Mouse (Mus musculus): Measurements from ENCODE around the gene Actl6a. TPM values are rescaled to one million over a fixed set of nuclear protein-coding genes. Genes with fewer than 3 reads are reported as not detected.

The Actl6a gene
- polyA plus RNA-seq, 1 experiment from 2014 or later = 262 TPM

- no peaks in the 10 kb centered on the region for H3K4me1 ChIP-seq (ENCODE audit: control insufficient read depth, insufficient read depth, low read length)
- H3K4me3 ChIP-seq (ENCODE audit: low read depth, low read length) = no peak overlapping the region
- no peaks in the 10 kb centered on the region for H3K9me3 ChIP-seq (ENCODE audit: control insufficient read depth, low read length)
- no peak overlapping the region for H3K9ac ChIP-seq (ENCODE audit: low read length)
- no peak overlapping the region for H3K27ac ChIP-seq (ENCODE audit: low read depth, low read length)
- DNase-seq (ENCODE audit: low spot score, missing footprints) (no peak), ATAC-seq (ENCODE audit: low FRiP score) (no peak)
- no peaks in the 10 kb centered on the region for H3K27me3 ChIP-seq (ENCODE audit: control insufficient read depth, insufficient read depth, low read length)
- no peak overlapping the region for H3K4me2 ChIP-seq
- peaks cover 8% of the 10 kb centered on the region; the same call in 1 of the 2 replicates for H3K36me3 ChIP-seq (ENCODE audit: control insufficient read depth, insufficient read depth, low read length)
- 88% methylated on average over 3 of the region's 3 CpGs for WGBS
Measured at GRCm38 (mm10) chr3:32754384-32754915, 48.4 kb downstream of the Actl6a start.

- 77% methylated on average over 5 of the region's 5 CpGs for WGBS
- H3K9ac ChIP-seq (ENCODE audit: low read length) = no peak overlapping the region
- DNase-seq (ENCODE audit: low spot score, missing footprints) (no peak), ATAC-seq (ENCODE audit: low FRiP score) (no peak)
- no peaks in the 10 kb centered on the region for H3K9me3 ChIP-seq (ENCODE audit: control insufficient read depth, low read length)
- H3K27me3 ChIP-seq (ENCODE audit: control insufficient read depth, insufficient read depth, low read length) = no peaks in the 10 kb centered on the region
- H3K4me1 ChIP-seq (ENCODE audit: control insufficient read depth, insufficient read depth, low read length) = no peaks in the 10 kb centered on the region
- no peak overlapping the region for H3K4me2 ChIP-seq
- no peak overlapping the region for H3K4me3 ChIP-seq (ENCODE audit: low read depth, low read length)
- no peak overlapping the region for H3K27ac ChIP-seq (ENCODE audit: low read depth, low read length)
- H3K36me3 ChIP-seq (ENCODE audit: control insufficient read depth, insufficient read depth, low read length) = no peaks in the 10 kb centered on the region
Measured at GRCm38 (mm10) chr3:32759212-32759611, 53.1 kb downstream of the Actl6a start.

- Histone ChIP-seq H3K27ac (ENCODE audit: low read depth, low read length) (no peak overlapping the region), H3K4me2 (no peak overlapping the region), H3K9me3 (ENCODE audit: control insufficient read depth, low read length) (no peaks in the 10 kb centered on the region), H3K4me1 (ENCODE audit: control insufficient read depth, insufficient read depth, low read length) (no peaks in the 10 kb centered on the region), H3K27me3 (ENCODE audit: control insufficient read depth, insufficient read depth, low read length) (no peaks in the 10 kb centered on the region), H3K9ac (ENCODE audit: low read length) (no peak overlapping the region), H3K36me3 (ENCODE audit: control insufficient read depth, insufficient read depth, low read length) (no peaks in the 10 kb centered on the region), H3K4me3 (ENCODE audit: low read depth, low read length) (no peak overlapping the region)
- ATAC-seq (ENCODE audit: low FRiP score) = no peak
- 58% methylated on average over 8 of the region's 8 CpGs for WGBS
- no peak for DNase-seq (ENCODE audit: low spot score, missing footprints)
Measured at GRCm38 (mm10) chr3:32762962-32763361, 56.9 kb downstream of the Actl6a start.

- no peak for DNase-seq (ENCODE audit: low spot score, missing footprints)
- no peaks in the 10 kb centered on the region for H3K27me3 ChIP-seq (ENCODE audit: control insufficient read depth, insufficient read depth, low read length)
- no peak overlapping the region for H3K9ac ChIP-seq (ENCODE audit: low read length)
- ATAC-seq (ENCODE audit: low FRiP score) = no peak
- H3K4me1 ChIP-seq (ENCODE audit: control insufficient read depth, insufficient read depth, low read length) = no peaks in the 10 kb centered on the region
- H3K4me3 ChIP-seq (ENCODE audit: low read depth, low read length) = no peak overlapping the region
- no peak overlapping the region for H3K27ac ChIP-seq (ENCODE audit: low read depth, low read length)
- no peak overlapping the region for H3K4me2 ChIP-seq
- H3K36me3 ChIP-seq (ENCODE audit: control insufficient read depth, insufficient read depth, low read length) = no peaks in the 10 kb centered on the region
- H3K9me3 ChIP-seq (ENCODE audit: control insufficient read depth, low read length) = no peaks in the 10 kb centered on the region
- 54% methylated on average over 7 of the region's 7 CpGs for WGBS
Measured at GRCm38 (mm10) chr3:32763902-32764301, 57.8 kb downstream of the Actl6a start.

GRCm38 (mm10) chr3:32770781-32771180, 64.7 kb downstream of the Actl6a start:
- H3K9ac ChIP-seq (ENCODE audit: low read length) = no peak overlapping the region
- 82% methylated on average over 2 of the region's 2 CpGs for WGBS
- no peaks in the 10 kb centered on the region for H3K27me3 ChIP-seq (ENCODE audit: control insufficient read depth, insufficient read depth, low read length)
- H3K4me3 ChIP-seq (ENCODE audit: low read depth, low read length) = no peak overlapping the region
- H3K4me1 ChIP-seq (ENCODE audit: control insufficient read depth, insufficient read depth, low read length) = no peaks in the 10 kb centered on the region
- DNase-seq (ENCODE audit: low spot score, missing footprints) (no peak), ATAC-seq (ENCODE audit: low FRiP score) (no peak)
- no peak overlapping the region for H3K4me2 ChIP-seq
- H3K9me3 ChIP-seq (ENCODE audit: control insufficient read depth, low read length) = no peaks in the 10 kb centered on the region
- no peaks in the 10 kb centered on the region for H3K36me3 ChIP-seq (ENCODE audit: control insufficient read depth, insufficient read depth, low read length)
- H3K27ac ChIP-seq (ENCODE audit: low read depth, low read length) = no peak overlapping the region

Other genes starting within 250 kb of the Actl6a start
- 0.08 and 0.15 TPM in 2 replicates for gene Kcnmb3, start 214.1 kb upstream of the Actl6a start, polyA plus RNA-seq (2014; fragmentation: Nextera tagmentation; extraction: Ambion mirVana)
- gene Zfp639, start 196.0 kb upstream of the Actl6a start, polyA plus RNA-seq (2014; fragmentation: Nextera tagmentation; extraction: Ambion mirVana) = 42.1 and 50.3 TPM in 2 replicates
- gene Mfn1, start 176.8 kb upstream of the Actl6a start, polyA plus RNA-seq (2014; fragmentation: Nextera tagmentation; extraction: Ambion mirVana) = 29.7 and 31.2 TPM in 2 replicates
- 42.3 and 48.6 TPM in 2 replicates for gene Gnb4, start 89.7 kb upstream of the Actl6a start, polyA plus RNA-seq (2014; fragmentation: Nextera tagmentation; extraction: Ambion mirVana)
- 309 and 323 TPM in 2 replicates for gene Ndufb5, start 30.7 kb downstream of the Actl6a start, polyA plus RNA-seq (2014; fragmentation: Nextera tagmentation; extraction: Ambion mirVana)
- 46.7 and 50.0 TPM in 2 replicates for gene Mrpl47, start 31.3 kb downstream of the Actl6a start, polyA plus RNA-seq (2014; fragmentation: Nextera tagmentation; extraction: Ambion mirVana)
- gene Usp13, start 111.2 kb downstream of the Actl6a start, polyA plus RNA-seq (2014; fragmentation: Nextera tagmentation; extraction: Ambion mirVana) = 5.7 and 6.4 TPM in 2 replicates

All from midbrain, embryonic 11.5 days (tissue).